Mouse (Mus musculus): Measurements from ENCODE around the gene Atxn1. TPM values are rescaled to one million over a fixed set of nuclear protein-coding genes. Genes with fewer than 3 reads are reported as not detected.
A peak's percentile ranks its signal among the peaks of the same experiment; 100 is the strongest.

Gene Atxn1
- polyA plus RNA-seq, 1 experiment, result 23.0 TPM

DNA sequence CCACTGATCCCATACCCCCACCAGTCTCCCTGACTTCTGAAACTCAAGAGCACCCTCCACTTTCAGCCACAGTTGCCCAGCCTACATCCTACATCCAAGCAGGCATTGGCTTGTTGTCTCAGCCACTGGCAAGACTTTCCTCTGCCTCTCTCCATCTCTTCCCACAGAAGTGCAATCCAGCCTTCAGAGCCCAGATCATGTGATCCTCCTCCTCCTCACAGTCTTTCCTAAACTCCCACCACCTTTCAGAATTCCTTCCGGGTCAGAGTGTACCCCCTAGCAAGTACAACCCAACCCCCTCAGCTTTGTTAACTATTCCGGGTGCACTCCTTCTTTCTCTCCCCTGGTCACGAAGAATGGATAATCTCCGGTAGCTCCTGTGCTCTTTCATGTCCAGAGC is 11.7 kb downstream of the Atxn1 start:
- peaks cover 28% of the 10 kb centered on the region for H3K4me1 ChIP-seq (ENCODE audit: control insufficient read depth, insufficient read depth, low read length)
- no peak overlapping the region for H3K27ac ChIP-seq (ENCODE audit: insufficient read depth, low read depth, low read length)
- TF ChIP-seq CTCF (IDR thresholded peaks at IDR 0.05; ENCODE audit: low read depth, low read length), result no peak
- no peak for TF ChIP-seq POLR2A (IDR thresholded peaks at IDR 0.05; ENCODE audit: borderline replicate concordance, low read depth, low read length)
- no peak overlapping the region for H3K4me3 ChIP-seq (ENCODE audit: insufficient read depth, low read length)

DNA sequence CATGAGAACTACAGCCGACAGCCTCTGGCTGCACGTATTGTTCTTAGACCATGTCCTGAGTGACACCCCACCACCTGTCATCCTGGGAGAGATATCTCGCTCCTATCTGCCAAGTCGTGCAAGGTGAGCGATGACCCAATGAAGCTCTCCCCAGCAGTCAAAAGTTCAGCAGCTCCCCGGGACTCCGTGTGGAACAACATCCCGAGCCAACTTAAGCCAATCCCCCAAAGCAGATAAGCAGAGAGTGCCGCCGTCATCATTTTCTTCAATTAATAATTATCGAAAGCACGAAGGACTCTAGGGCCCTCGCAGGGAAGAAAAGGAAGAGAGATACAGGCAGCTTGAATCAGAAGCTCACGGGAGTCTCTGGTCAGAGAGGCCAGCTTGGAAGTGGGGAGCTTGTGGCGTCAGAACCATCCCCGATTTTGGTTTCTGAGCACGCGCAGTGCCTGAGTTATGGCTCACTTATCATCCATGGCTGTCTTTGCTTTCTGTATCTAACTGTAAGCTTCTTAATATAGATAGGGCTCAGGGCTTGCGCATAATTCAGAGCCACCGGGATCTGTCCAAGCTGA is 13.7 kb downstream of the Atxn1 start:
- H3K4me3 ChIP-seq (ENCODE audit: insufficient read depth, low read length), result no peak overlapping the region
- peak overlapping the region; percentile 64 for H3K27ac ChIP-seq (ENCODE audit: insufficient read depth, low read depth, low read length)
- TF ChIP-seq POLR2A (IDR thresholded peaks at IDR 0.05; ENCODE audit: borderline replicate concordance, low read depth, low read length) (no peak), CTCF (IDR thresholded peaks at IDR 0.05; ENCODE audit: low read depth, low read length) (no peak)
- H3K4me1 ChIP-seq (ENCODE audit: control insufficient read depth, insufficient read depth, low read length), result peaks cover 26% of the 10 kb centered on the region

DNA sequence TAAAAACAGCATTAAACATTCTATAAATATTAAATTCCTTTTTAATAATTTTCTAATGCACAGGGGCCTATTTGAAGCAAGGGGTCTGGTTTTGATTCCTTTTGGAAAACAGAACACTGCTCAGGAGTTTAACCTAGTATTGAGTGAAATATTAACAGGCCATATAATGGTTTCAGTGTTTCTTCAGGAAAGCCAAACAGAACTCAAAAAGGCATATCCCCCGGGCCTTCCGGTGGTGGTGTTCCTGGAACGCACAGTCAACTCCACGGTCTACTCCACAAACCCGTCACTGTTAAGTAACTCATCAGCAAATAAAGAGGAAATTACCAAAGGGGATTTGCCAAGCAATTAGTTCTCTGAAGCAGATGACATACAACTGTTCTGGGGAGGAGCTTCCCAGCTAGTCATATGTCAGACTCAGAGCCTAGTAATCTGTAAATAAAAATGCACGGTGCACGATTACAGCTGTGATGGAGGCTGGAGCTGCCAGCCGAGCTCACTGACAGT is 14.4 kb downstream of the Atxn1 start:
- TF ChIP-seq POLR2A (IDR thresholded peaks at IDR 0.05; ENCODE audit: borderline replicate concordance, low read depth, low read length) (no peak), CTCF (IDR thresholded peaks at IDR 0.05; ENCODE audit: low read depth, low read length) (no peak)
- H3K4me3 ChIP-seq (ENCODE audit: insufficient read depth, low read length), result no peak overlapping the region
- H3K27ac ChIP-seq (ENCODE audit: insufficient read depth, low read depth, low read length), result peak overlapping the region; percentile 64
- peaks cover 19% of the 10 kb centered on the region for H3K4me1 ChIP-seq (ENCODE audit: control insufficient read depth, insufficient read depth, low read length)

DNA sequence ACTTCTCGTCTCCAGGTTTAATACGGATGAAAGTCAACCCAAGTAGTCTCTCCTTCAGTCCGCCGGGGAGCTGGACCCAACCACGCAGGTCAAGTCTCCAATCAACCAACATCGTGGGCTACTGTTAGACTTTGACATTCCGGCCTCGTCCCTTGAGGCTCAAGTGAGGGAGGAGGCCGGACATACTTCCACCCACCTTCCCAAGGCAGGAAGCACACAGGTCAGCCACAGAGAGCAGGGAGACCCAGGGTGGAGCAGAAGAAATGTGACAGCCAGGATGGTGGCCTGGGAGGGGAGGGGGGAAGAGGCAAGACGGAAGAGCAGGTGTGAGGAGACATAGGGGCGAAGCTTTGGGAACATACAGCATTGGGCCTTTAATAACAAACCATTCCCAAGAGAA is 18.7 kb downstream of the Atxn1 start:
- H3K4me3 ChIP-seq (ENCODE audit: insufficient read depth, low read length), result no peak overlapping the region
- no peak overlapping the region for H3K27ac ChIP-seq (ENCODE audit: insufficient read depth, low read depth, low read length)
- no peak for TF ChIP-seq CTCF (IDR thresholded peaks at IDR 0.05; ENCODE audit: low read depth, low read length)
- no peak for TF ChIP-seq POLR2A (IDR thresholded peaks at IDR 0.05; ENCODE audit: borderline replicate concordance, low read depth, low read length)
- H3K4me1 ChIP-seq (ENCODE audit: control insufficient read depth, insufficient read depth, low read length), result peaks cover 18% of the 10 kb centered on the region

DNA sequence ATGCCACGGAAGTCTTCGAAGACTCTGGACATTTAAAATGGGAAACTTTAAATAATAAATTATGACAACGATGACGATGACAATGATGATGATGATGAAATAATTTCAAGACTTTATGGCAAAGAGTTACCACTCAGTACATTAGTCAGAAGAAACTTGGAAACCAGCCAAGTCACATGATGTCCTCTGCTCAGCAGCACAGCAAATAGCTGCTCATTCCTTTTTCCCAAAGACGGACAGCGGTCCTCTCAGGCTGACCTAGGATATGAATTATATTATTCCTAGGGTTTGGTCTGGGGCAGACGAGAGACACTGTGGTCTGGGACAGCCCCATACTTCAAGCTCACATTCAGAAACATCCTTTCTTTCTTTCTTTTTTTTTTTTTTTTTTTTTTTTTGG is 22.5 kb downstream of the Atxn1 start:
- peaks cover 8% of the 10 kb centered on the region for H3K4me1 ChIP-seq (ENCODE audit: control insufficient read depth, insufficient read depth, low read length)
- TF ChIP-seq POLR2A (IDR thresholded peaks at IDR 0.05; ENCODE audit: borderline replicate concordance, low read depth, low read length) (no peak), CTCF (IDR thresholded peaks at IDR 0.05; ENCODE audit: low read depth, low read length) (no peak)
- H3K27ac ChIP-seq (ENCODE audit: insufficient read depth, low read depth, low read length), result no peak overlapping the region
- H3K4me3 ChIP-seq (ENCODE audit: insufficient read depth, low read length), result no peak overlapping the region

DNA sequence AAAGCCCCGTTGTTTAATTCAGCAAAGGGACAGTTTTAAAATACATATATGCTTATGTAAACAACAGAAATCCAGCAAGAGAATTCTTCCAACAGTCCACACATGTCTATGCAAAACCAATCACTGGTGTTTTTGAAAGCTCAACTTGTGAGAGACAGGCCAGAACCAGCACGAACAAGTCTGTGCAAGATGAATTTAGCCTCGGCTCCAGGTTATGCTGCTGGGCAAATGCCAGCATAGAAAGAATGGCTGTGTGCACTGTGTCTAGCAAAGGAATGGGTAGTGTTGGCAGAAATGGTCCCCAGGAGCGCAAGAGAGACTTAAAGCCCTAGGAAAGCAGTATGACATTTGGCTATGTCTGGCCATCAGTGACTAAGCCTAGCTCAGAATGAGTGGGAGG is 24.1 kb downstream of the Atxn1 start:
- H3K27ac ChIP-seq (ENCODE audit: insufficient read depth, low read depth, low read length), result no peak overlapping the region
- TF ChIP-seq CTCF (IDR thresholded peaks at IDR 0.05; ENCODE audit: low read depth, low read length) (no peak), POLR2A (IDR thresholded peaks at IDR 0.05; ENCODE audit: borderline replicate concordance, low read depth, low read length) (no peak)
- peaks cover 8% of the 10 kb centered on the region for H3K4me1 ChIP-seq (ENCODE audit: control insufficient read depth, insufficient read depth, low read length)
- no peak overlapping the region for H3K4me3 ChIP-seq (ENCODE audit: insufficient read depth, low read length)

DNA sequence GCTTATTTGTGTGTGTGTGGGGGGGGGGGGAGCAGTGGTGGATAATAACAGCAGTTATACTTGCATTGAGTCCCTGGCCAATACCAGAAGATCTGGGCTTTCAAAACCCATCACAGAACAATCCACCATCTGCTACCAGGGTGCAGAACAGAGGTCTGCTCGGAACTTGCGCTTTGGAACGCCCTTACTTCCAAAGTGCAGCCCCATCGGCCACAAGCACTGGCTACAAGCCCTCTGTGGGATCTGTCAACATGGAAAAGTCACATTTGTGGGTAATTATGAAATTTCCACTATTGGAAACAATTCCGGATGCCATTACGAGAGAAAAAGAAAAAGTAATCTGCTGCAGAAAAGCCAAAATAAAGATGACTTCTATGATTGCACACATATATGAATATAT is 25.2 kb downstream of the Atxn1 start:
- TF ChIP-seq POLR2A (IDR thresholded peaks at IDR 0.05; ENCODE audit: borderline replicate concordance, low read depth, low read length), result no peak
- TF ChIP-seq CTCF (IDR thresholded peaks at IDR 0.05; ENCODE audit: low read depth, low read length), result no peak
- Histone ChIP-seq H3K4me1 (ENCODE audit: control insufficient read depth, insufficient read depth, low read length) (peaks cover 8% of the 10 kb centered on the region), H3K27ac (ENCODE audit: insufficient read depth, low read depth, low read length) (no peak overlapping the region), H3K4me3 (ENCODE audit: insufficient read depth, low read length) (no peak overlapping the region)

DNA sequence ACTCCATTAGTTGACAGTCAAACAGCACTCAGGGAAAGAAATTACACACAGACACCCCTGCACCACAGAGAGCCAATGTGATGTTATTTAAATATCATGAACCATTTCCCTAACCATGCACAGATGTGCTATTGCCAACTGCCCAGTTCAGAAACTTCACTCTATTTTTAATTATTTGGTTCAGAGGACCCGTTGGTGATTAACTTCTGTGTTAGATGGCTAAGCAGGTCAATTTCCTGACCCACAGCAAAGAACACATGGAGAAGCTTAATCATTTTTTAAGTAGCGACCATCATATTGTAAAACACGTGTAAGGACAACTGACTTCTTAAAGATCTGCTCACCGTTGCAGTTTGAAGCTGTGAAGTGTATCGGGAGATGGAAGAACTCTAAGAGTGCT is 26.7 kb downstream of the Atxn1 start:
- TF ChIP-seq CTCF (IDR thresholded peaks at IDR 0.05; ENCODE audit: low read depth, low read length), result no peak
- no peak for TF ChIP-seq POLR2A (IDR thresholded peaks at IDR 0.05; ENCODE audit: borderline replicate concordance, low read depth, low read length)
- Histone ChIP-seq H3K4me3 (ENCODE audit: insufficient read depth, low read length) (no peak overlapping the region), H3K4me1 (ENCODE audit: control insufficient read depth, insufficient read depth, low read length) (peaks cover 10% of the 10 kb centered on the region), H3K27ac (ENCODE audit: insufficient read depth, low read depth, low read length) (no peak overlapping the region)

DNA sequence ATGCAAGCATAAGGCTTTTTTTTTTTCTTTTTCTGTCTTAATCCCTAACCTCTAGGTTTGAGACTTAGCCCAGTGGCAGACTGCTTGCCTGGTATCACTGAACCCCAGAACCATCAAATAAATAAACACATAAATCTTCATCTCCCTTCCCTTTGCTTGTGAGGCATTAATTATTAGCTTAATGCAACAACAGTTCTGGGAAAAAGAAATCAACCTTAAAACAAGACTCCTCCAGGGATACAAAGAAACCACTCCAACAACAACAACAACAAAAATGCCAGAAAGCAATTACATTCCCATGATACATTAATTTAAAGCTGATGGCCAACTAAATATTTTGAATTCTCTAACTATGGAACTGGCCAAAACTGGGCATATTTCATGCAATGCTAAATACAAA is 28.0 kb downstream of the Atxn1 start:
- H3K4me1 ChIP-seq (ENCODE audit: control insufficient read depth, insufficient read depth, low read length), result 0 out of 2 replicates have a peak, but pooled peaks cover 2% of the 10 kb centered on the region
- H3K27ac ChIP-seq (ENCODE audit: insufficient read depth, low read depth, low read length), result no peak overlapping the region
- TF ChIP-seq CTCF (IDR thresholded peaks at IDR 0.05; ENCODE audit: low read depth, low read length) (no peak), POLR2A (IDR thresholded peaks at IDR 0.05; ENCODE audit: borderline replicate concordance, low read depth, low read length) (no peak)
- no peak overlapping the region for H3K4me3 ChIP-seq (ENCODE audit: insufficient read depth, low read length)

DNA sequence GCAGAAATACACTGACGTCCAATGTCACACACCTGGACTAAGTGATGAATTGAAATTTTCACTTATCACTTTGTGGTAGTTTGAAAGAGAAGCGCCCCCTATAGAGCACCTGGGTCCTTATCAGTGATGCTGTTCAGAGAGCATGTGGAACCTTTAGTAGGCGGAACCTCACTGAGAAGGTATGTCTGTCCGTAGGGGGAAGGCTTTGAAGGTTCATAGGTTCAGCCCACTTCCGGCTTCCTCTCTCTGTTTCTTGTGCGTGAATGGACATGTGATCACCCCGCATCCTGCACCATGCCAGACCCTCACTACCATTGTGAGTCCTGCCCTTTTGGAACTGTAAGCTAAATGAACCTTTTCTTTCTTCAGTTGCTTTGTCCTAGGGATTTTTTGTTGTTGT is 29.0 kb downstream of the Atxn1 start:
- TF ChIP-seq POLR2A (IDR thresholded peaks at IDR 0.05; ENCODE audit: borderline replicate concordance, low read depth, low read length), result no peak
- Histone ChIP-seq H3K4me3 (ENCODE audit: insufficient read depth, low read length) (no peak overlapping the region), H3K27ac (ENCODE audit: insufficient read depth, low read depth, low read length) (no peak overlapping the region), H3K4me1 (ENCODE audit: control insufficient read depth, insufficient read depth, low read length) (0 out of 2 replicates have a peak, but pooled peaks cover 2% of the 10 kb centered on the region)
